Mouse (Mus musculus) layer of hippocampus, postnatal 25 days (tissue): ENCODE results near the gene Mlh3. TPM values are rescaled to one million over a fixed set of nuclear protein-coding genes. Genes with fewer than 3 reads are reported as not detected.
"Not testable (repeated sequence)": the region's sequence is repeated elsewhere in the genome, so short reads cannot be mapped to it uniquely, and the experiment has no call there.

Source experiments
- DNase-seq, 2 experiments: peaks; one replicate each; pipeline ENCODE4 v3.0.0; 2022; ENCODE audit warnings: mixed read lengths in 2 of 2, low spot score in 1 of 2; ENCODE audit errors: extremely low spot score in 1 of 2
- total RNA-seq, 2 experiments: library from RNA; stranded (reverse); gene quantifications; 2 replicates each; pipeline ENCODE4 v1.2.3; 2021

The Mlh3 gene
- total RNA-seq, 2 experiments from 2014 or later: 17.0 to 17.9 TPM

GRCm38 (mm10) chr12:85281756-85282155, 11.4 kb upstream of the Mlh3 start:
- DNase-seq: not testable (repeated sequence)

GRCm38 (mm10) chr12:85280845-85281651, 10.6 kb upstream of the Mlh3 start:
- DNase-seq: no peak

- peak; percentile 85 to 92 for DNase-seq
Measured at GRCm38 (mm10) chr12:85280105-85280844, 9.9 kb upstream of the Mlh3 start.

DNA sequence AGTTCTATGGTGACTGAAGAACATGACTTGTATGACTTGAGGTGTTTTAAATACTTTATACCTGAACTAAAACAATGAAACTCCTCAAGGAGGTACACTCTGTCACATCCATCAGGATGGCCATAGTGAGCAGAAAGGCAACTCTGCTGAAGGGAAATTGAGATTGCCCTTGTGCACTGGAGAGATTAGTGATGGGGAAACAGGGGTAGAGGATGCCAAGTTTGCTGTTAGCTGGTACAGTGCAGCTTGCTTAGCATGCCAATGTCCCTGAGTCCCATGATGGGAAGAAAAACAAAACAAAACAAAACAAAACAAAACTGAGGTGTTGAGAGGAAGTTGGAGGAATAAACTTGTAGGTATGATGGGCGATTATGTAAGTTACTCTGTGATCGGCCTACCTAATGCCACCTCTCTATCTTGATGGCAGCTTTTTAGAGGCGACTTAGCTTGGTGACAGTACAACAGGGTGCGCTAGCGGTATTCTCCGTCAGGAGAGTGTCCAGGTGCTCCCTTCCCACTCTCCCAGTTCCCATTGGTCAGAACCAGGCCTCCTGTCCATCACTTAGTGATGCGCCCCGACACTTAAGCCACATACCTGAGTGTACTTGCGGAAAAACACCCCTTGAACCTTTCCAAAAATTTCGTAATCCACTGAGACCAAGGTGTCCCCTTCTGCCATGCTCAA, 9.1 kb upstream of the Mlh3 start:
- DNase-seq: no peak

GRCm38 (mm10) chr12:85278919-85279318, 8.5 kb upstream of the Mlh3 start:
- no peak for DNase-seq

DNA sequence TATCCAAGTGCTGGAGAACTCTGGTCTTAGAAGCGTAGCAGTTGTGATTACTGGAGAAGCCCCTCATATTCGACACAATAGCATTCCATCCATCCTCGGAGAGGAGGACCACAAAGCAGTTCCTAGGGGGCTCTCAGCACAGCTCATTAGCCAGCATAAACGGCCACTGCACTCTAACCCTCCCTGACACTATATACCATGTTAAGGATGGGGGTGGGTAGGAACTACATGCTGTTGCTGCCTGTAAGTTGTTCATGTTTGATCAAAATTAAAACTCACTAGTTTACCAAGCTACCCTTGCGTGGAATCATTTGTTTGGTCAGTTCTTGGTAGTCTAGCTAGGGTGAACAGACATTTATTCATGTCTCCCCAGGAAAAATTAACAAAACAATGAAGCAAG, 5.9 kb upstream of the Mlh3 start:
- DNase-seq: no peak

- no peak for DNase-seq
Measured at GRCm38 (mm10) chr12:85273508-85273907, 3.1 kb upstream of the Mlh3 start.

DNA sequence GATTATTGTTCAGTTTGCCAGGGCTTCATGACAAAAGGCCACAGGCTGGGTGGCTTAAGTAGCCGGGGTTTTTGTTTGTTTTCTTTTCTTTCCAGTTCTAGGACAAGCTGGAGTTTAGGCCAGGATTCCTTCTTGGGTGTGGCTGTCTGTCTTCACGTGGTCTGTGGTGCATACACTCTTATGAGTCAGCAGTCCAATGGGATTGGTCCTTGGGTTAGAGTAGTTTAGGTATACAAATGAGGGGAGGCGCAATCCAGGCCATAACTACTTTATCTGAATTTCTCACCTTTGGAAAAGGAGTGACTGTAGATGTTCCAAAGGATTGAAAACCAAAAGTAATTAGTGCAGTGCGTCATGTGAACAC, 1.4 kb upstream of the Mlh3 start:
- DNase-seq: no peak

DNA sequence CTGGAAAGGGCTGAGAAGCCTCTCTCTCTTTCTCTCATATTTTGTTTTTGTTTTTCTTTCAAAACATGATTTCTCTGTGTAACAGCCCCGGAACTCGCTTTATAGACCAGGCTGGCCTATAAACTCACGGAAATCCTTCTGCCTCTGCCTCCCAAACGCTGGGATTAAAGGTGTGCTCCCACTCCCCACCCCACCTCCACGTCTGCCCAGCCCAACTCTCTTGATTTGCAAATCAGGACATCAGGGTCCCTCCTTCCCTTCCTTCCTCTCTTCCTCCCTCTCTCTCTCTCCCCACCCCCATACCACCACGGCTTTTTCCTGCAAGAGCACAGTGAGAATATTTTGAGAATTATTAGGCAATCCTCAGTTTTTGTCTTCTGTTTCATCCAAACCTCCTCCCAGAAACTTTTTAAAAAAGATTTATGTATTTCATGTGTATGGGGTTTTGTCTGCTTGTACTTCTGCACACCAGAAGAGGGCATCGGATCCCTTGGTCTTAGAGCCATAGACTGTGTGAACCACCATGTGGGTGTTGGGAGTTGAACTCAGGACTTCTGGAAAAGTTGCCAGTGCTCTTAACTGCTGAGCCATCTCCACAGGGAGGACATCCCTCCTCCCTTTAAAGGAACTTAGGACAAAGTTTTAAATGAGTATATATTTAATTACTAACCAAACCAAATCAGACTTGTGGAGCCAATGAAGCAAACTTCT, 888 bp upstream of the Mlh3 start:
- no peak for DNase-seq

DNA sequence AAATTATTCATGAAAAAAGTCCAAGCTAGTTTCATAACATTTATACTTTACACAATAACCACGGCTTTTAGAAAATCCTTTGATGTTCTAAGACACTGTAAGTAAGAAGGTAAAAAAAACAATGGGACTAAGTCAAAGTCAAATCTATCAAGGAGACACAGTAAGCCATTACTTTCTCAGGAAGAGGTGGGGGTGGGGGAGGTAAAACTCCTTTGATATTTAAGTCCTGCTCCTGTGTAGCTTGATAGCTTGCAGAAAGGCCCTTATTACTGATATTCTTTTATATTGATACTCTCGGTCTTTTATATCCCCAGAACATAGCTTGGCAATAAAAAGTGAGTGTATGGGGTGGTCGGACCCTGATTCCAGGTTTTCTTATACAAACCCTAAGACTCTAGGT, 578 bp downstream of the Mlh3 start:
- no peak for DNase-seq

DNA sequence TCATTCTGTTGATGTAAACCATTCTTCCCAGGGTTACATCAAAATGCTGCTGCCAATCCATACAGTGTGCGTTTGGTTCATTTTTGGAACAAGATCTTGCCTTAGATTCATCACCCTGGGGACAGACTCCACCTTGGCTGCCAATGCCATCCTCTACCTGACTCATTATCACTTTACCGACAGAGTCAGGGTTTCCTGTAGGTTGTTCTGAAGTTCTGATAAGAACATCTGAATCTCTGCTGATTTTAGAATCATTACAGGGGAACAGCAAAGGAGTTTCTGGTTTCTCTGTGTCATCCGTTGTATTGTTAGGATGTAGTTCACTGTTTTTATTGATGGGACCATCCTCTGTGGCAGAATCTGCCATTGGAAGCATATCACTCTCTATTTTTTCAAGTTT, 4.2 kb downstream of the Mlh3 start:
- DNase-seq: no peak

GRCm38 (mm10) chr12:85264940-85265339, 5.5 kb downstream of the Mlh3 start:
- no peak for DNase-seq

- no peak for DNase-seq
Measured at GRCm38 (mm10) chr12:85264531-85264930, 5.9 kb downstream of the Mlh3 start.

DNA sequence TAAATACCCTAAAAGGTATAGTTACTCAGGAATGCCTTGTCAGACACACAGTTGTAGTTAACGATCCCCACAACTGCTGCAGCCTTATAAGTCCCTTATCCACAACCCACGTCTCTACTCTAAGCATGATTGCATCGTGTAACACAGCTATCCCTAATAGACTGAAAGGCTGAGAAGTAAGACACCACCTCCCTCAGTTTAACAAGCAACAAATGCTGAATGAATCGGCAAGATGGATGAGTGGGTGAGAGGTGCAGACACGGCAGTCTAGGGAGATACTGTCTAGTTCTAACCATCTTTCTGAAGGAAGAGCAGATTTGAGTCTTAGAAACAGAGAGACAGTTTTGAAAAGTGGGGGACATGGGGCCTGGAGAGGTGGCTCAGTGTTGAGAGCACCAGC, 7.2 kb downstream of the Mlh3 start:
- no peak for DNase-seq

DNA sequence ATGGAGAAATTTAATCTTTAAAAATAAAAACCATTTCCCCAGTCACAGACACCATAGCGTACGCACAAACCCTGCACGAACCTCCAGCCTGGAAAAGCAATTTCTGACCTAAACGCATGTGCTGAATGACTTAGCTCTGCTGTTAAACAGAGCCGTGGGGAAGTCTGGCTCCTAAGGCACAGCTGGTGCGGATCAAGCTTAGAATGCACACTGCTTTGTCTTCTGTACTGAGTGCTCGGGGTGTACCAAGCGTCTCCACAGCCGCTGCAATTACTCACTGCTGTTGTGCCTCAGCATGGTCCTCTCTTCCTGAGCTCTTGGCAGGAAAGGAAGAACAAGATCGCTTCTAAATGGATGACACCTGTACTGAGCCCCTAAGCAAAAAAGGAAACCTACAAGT, 7.9 kb downstream of the Mlh3 start:
- no peak for DNase-seq

DNA sequence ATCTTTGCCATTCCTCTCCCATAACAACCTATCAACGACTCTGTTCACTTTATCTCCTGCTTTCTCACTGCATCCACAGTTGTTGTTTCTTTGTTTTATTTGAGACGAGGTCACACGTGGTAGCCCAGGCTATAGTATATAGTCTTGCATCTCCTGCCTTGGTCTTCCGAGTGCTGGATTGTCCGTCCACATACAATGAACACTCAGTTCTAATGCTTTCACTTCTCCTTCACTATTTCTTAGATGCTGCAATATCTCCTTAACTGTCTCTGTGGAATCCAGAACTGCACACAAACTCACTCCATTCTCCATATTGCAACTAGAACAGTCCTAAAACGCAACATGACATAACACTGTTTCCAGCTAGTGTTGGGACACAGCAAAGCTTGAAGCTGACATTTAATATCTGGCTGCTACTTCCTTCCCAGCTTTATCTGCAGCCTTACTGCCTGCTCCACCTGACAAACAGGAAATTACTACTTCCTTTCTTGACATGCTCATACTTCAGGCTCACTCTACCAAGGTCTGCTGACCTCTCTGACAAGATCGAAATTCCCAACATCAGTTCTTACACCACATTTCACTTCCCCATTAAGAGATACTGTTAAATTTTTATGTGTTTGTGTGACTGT, 13.3 kb downstream of the Mlh3 start:
- DNase-seq: no peak

- DNase-seq: no peak
Measured at GRCm38 (mm10) chr12:85256074-85256751, 14.2 kb downstream of the Mlh3 start.

- no peak for DNase-seq
Measured at GRCm38 (mm10) chr12:85252083-85252482, 18.3 kb downstream of the Mlh3 start.

DNA sequence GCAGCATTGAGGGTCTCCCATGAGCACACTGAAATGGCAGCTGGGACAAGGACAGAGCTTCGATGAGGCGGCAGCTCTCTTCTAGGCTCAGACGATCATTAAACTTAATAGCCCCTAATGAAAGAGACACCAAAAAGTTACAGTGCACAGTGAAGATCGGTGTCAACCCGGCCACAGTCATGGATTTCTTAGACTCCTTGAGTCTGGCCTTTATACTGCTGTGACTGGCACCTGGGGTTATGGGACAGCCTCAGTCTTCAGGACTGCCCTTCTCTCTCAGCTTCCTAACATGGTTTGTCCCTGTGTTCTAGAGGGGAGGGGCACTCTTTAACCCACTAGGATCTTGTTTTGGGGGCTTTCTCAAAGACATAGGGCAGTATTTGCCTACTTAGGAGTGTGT, 32.8 kb downstream of the Mlh3 start:
- no peak for DNase-seq
